Mouse (Mus musculus): ENCODE results near the gene Aldh1a3.

Aldh1a3 gene

GRCm38 (mm10) chr7:66413093-66413492 is 14.2 kb downstream of the Aldh1a3 start:
- no peak for DNase-seq

DNA sequence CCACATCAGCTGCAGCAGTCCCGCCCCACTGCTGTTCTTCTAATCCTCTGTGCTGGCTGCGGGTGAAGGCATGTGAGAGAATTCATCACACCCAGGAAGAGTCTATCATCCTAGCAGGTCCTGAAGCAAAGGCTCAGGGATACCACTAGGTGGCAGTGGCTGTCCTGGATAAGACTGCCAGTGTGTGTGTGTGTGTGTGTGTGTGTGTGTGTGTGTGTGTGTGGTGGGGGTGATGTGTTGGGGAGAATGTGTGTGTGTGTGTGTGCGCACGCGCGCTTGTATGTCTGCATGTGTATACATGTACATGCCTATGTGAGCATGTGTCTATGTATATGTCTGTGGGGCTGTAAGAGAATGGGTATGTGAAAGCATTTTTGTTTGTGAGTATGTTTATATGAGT is 17.9 kb downstream of the Aldh1a3 start:
- DNase-seq = peak; percentile 72

- no peak for DNase-seq
Measured at GRCm38 (mm10) chr7:66406971-66407370, 20.3 kb downstream of the Aldh1a3 start.

- peak; percentile 68 for DNase-seq
Measured at GRCm38 (mm10) chr7:66405951-66406721, 21.2 kb downstream of the Aldh1a3 start.

GRCm38 (mm10) chr7:66405541-66405940 is 21.8 kb downstream of the Aldh1a3 start:
- no peak for DNase-seq

GRCm38 (mm10) chr7:66404802-66405201 is 22.5 kb downstream of the Aldh1a3 start:
- DNase-seq = no peak

DNA sequence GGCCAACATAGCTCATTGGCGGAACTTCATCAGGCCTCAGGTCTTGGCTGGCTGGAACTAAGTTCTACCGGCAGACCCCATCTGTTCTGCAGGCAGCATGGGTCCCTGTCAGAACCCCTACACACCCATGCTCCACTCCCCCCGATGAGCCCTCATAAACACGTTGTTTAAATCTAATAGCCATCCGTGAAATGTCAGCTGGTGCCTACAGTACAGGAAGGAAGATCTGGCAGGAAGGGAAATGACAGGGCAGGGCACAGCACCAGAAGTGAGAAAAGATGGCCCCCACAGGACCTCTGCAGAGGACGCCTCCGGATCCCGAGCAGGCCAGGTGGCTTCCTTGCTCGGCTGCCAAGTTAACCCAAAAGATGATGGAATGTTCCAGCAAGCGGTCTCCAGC is 23.2 kb downstream of the Aldh1a3 start:
- DNase-seq = peak; percentile 18

DNA sequence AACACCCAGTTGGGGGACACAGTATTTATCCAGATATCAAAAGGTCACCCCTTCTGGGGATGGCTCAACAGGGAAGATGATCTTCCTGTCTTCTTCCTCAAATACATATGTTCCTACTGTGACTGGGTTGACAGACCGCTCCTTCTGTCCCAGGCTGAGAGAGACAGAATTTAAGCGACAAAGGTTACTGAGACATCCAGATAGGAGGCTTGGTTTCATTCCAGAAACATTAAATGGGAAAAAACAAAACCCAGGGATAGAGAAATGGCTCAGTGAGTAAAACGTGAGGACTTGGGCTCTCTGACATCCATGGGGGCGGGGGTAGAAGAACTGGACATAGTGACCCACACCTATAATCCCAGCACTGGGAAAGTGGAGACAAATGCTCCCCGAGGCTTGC is 24.4 kb downstream of the Aldh1a3 start:
- DNase-seq = no peak

DNA sequence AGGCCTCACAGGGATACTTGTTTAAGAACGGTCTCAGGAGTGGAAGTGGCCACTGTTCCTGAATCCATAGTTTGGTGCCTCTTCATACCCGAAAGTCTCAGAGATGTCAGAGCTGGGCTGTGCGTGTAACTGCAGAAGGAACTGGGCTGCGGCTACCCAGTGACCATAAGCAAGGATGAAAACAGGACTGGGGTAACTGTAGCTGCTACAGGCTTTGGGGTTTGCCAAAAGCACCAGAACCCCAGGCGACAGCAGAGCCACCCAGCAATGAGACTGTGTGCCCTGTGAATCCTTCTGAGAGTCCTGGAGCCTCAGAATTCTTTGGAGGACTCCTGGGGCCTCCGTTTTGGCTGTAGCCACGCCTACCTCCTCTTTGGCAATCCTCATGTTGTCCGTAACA is 25.7 kb downstream of the Aldh1a3 start:
- DNase-seq = no peak

GRCm38 (mm10) chr7:66397288-66397687 is 30.0 kb downstream of the Aldh1a3 start:
- DNase-seq = no peak

DNA sequence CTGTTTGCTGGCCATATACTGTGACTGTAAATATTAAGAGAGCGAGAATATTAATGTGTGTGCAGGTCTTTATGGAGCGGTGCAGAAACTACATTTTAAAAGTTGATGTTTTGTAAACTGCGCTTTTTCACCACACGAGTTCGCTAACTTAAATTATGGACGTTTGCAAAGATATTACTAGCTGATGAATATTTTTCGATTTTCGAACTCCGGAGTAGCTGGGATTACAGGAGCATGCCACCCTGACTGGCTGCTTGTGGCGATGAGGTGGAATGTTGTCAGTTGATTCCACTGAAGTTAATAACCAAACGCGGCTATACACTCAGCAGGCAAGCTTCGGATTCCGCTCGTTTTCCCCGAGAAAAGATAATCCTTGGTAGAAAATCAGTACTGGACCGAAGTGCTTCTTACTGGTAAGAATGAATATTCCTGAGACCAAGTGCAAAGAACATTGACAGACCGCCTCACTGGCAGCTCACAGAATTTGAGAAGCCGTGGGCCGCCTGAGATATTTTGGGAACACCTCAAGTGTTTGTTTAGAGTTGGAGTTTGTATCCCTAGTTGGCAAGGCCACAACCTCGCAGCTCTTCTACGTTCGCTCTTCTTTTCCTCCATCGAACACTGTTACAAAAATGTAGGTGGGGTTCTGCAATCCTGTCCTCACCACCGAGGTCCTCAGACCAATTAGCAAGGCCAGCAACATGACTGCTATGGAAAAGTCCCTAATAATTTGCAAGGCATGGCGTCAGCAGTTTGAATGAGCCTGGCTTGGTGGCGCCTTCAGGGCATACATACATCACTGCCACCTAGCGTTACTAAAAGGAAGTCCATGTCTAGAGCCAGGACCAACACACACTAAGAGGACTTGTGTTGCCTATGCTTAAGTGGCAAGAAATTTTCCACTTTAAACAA is 38.4 kb downstream of the Aldh1a3 start:
- DNase-seq = peak; percentile 85

DNA sequence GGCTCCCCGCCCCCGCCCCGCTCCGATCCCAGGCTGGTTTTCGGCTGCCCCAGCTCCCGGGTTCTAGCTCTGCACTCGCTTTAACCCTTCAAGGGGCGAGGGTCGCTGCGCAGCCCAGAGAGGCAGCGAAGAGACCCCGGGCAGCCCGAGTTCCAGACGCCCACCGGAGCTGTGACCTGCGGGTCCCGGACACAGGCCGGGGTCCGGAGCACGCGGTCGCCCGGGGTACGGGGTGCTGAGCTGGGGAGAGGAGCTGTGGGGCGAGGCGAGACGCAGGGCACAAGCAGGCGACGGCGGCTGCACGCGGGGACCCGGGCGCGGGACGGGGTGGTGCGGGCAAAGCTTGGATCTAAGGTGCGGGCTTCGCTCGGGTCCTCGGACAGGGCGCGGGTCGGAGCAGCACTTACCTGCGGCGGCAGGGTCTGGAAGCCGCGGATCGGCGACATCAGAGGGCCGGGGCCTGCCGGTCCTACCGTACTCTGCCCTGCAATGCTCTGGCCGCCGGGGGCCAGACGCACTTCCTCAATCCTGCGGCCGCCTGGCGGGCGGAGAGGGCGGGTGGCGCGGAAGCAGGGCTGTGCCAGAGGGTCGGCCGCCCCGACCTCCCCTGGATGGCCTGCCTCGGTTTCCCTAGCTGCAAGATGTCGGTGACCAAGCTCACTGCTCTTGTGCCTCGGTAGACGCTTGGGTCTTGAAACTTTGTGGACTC is 39.4 kb downstream of the Aldh1a3 start, which contains the start of gene Lrrk1:
TSS of gene Lrrk1 (minus strand) at position 538 of the 709 bp plus-strand sequence.
- DNase-seq = peak; percentile 74

DNA sequence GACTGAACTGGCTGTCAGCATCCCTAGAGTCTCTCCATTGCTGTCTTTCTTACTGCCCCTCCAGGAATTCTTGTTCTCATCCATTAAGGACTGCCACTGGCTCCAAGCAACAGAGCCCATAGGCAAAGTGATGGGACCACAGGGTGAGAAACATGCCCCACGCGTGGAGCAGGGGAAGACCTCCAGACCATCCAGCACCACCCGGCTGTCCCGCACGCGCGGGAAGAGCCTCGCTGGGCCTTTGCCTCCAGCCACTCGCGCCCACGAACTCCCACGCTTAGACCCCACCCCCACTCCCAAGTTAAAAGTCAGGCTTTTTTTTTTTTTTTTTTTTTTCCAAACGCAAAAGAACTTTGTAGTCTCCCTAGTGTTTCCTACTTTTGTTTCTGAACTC is 39.9 kb downstream of the Aldh1a3 start:
- DNase-seq = peak; percentile 49

DNA sequence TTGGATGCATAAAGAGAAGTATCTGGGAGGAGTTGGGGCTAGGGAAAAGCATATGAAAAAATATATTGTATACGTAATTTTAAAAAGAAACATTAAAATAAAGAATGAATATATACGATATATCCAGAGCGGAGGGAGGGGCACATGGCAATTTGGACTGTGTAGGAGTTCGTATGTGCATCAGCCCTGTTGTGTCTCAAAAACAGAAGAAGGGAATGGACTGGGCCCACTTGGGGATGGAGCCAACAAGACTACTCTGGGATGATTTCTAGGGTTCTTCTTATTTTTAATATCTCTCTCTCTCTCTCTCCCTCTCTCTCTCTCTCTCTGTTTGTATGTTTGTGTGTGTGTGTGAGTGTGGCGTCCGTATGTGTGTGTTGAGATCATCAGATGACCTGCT is 40.9 kb downstream of the Aldh1a3 start:
- no peak for DNase-seq

DNA sequence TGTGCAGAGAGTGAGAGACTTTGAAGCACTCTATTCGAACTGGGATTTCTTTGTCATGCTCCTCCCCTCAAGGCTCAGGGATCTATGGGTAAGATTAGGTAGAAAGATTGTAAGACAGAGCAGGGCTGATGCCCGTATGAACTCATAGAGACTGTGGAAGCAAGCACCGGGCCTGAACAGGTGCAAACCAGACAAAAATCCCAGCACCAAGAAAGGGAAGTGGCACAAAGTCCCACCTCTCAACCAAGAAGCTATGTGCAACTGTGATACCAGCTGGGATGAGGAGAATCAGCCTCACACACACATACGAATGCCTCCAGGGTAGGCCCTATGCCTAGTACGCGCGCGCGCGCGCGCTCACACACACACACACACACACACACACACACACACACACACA is 41.5 kb downstream of the Aldh1a3 start:
- DNase-seq = no peak

GRCm38 (mm10) chr7:66384891-66385290 is 42.4 kb downstream of the Aldh1a3 start:
- no peak for DNase-seq

DNA sequence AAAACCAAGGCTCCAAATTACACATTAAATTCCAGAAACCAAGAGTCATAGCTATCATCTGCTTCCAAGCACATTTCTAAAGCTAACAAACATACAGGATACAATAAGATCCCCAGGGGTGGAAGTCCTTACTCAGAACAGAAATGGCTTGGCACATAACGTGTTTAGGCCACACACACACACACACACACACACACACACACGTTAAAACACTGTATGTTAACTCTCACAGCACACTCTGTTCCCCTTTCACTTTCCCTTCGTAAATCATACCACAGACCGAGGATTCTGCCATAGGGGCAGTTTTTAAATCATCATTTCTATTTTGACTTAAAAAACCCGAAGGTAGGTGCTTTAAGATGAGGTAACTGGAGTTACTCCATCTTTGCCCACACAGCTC is 43.1 kb downstream of the Aldh1a3 start:
- peak; percentile 44 for DNase-seq

GRCm38 (mm10) chr7:66376560-66376959 is 50.8 kb downstream of the Aldh1a3 start:
- DNase-seq = no peak

- no peak for DNase-seq
Measured at GRCm38 (mm10) chr7:66375736-66376135, 51.6 kb downstream of the Aldh1a3 start.

GRCm38 (mm10) chr7:66373391-66373790 is 53.9 kb downstream of the Aldh1a3 start:
- DNase-seq = no peak

GRCm38 (mm10) chr7:66370970-66371369 is 56.3 kb downstream of the Aldh1a3 start:
- DNase-seq = no peak

DNA sequence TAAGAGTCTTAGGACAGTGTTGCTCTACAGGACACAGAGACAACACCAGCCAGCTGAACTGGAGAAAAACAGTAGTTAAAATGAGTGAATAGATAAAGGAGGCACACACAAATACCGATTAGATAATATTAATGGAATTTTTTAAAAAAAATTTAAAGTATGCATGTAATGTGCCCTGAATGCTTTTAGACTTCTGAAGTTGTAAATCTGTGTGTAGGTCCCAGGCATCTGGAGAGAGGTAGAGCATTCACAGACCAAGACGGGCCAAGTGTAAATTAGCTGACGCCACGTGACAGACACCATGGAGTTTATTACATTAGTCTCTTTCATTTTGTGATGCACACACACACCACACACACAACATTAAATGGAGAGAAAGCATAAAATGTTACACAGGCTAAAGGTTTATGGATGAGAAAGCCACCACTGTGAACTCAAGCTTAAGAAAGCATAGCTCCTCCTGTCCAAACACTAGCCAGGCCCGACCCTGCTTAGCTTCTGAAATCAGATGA is 57.3 kb downstream of the Aldh1a3 start:
- DNase-seq = no peak
